ENCODE assay signal across 12 mouse cellular contexts in genomic region chr5:101713064-101713613, GRCm38 (mm10). TPM values are rescaled to one million over a fixed set of nuclear protein-coding genes. Genes with fewer than 3 reads are reported as not detected.
DNase-seq lines count a peak whose midpoint lies in the region; ATAC-seq and TF ChIP-seq lines count a peak whose summit lies in the region.
"Had no signal": no experiment of that assay in that cellular context is flagged by ENCODE, and none has a peak within 500 bp of the region (broad histone marks: within the 10 kb centered on the region; RNA-seq: fewer than 3 reads in every experiment).

No protein-coding gene starts in this region.

- 75% methylated on average over 6 of the region's 6 CpGs for WGBS in heart, adult 2 months
- WGBS in midbrain, postnatal 0 days: 74% methylated on average over 6 of the region's 6 CpGs
- WGBS in midbrain, embryonic 16.5 days: 75% methylated on average over 6 of the region's 6 CpGs
- WGBS in small intestine, adult 2 months: 74% methylated on average over 6 of the region's 6 CpGs

- intact Hi-C loops in heart, adult 2 months (cut with DNase I): no loop called here
- intact Hi-C loops in heart, postnatal 36 days (cut with DNase I): no loop called here
- intact Hi-C loops in gastrocnemius, postnatal 36 days (cut with DNase I): no loop called here

- no peaks in the 10 kb centered on the region for H3K79me2 ChIP-seq in heart, adult 2 months (replicated peaks; ENCODE audit: control insufficient read depth, insufficient read depth, low read length)

- no peak for TF ChIP-seq POLR2A in heart, adult 2 months (IDR thresholded peaks at IDR 0.05; ENCODE audit: insufficient read depth, low read depth, low read length)
- TF ChIP-seq POLR2A in embryonic fibroblast, embryonic 13.5 days (IDR thresholded peaks at IDR 0.05; ENCODE audit: low read depth, low read length): no peak
- no peak for TF ChIP-seq POLR2A in small intestine, adult 2 months (IDR thresholded peaks at IDR 0.05; ENCODE audit: low read depth, low read length)

- ATAC-seq in midbrain, postnatal 0 days (ENCODE audit: low FRiP score): no peak
- ATAC-seq in midbrain, embryonic 16.5 days: no peak

- no peak for TF ChIP-seq EP300 in heart, adult 2 months (IDR thresholded peaks at IDR 0.05; ENCODE audit: insufficient read depth, low read depth, low read length)

- H3K27me3 ChIP-seq in heart, adult 2 months (ENCODE audit: control insufficient read depth, insufficient read depth, low read length): no peaks in the 10 kb centered on the region
- H3K27me3 ChIP-seq in midbrain, postnatal 0 days (ENCODE audit: insufficient read depth, low read length): no peaks in the 10 kb centered on the region
- no peaks in the 10 kb centered on the region for H3K27me3 ChIP-seq in midbrain, embryonic 16.5 days (ENCODE audit: control insufficient read depth, insufficient read depth, low read depth, low read length)
- H3K27me3 ChIP-seq in small intestine, adult 2 months (ENCODE audit: control insufficient read depth, insufficient read depth, low read length): no peaks in the 10 kb centered on the region

- peak; percentile 34 for TF ChIP-seq CTCF in heart, adult 2 months (IDR thresholded peaks at IDR 0.05)
- TF ChIP-seq CTCF in midbrain, postnatal 0 days (IDR thresholded peaks at IDR 0.05): peak; percentile 54
- peak; percentile 20; the same call in 1 of the 2 replicates for TF ChIP-seq CTCF in embryonic fibroblast, embryonic 13.5 days (IDR thresholded peaks at IDR 0.05; ENCODE audit: borderline replicate concordance, insufficient read depth, low read length)
- peak; percentile 53; the same call in 1 of the 2 replicates for TF ChIP-seq CTCF in small intestine, adult 2 months (IDR thresholded peaks at IDR 0.05; ENCODE audit: extremely low read depth, insufficient read length, insufficient replicate concordance, low read depth, low read length)

- DNase-seq in heart, adult 2 months: no peak
- no peak for DNase-seq in heart, postnatal 36 days
- no peak for DNase-seq in midbrain, postnatal 0 days (ENCODE audit: low spot score)
- DNase-seq in natural killer cell, adult 2 months (ENCODE audit: low spot score in 2 of 2): no peak
- no peak for DNase-seq in gastrocnemius, postnatal 36 days
- DNase-seq: cerebellum, adult 11-12 months; left cerebral cortex, postnatal 4 days had no signal

- H3K4me3 ChIP-seq in heart, adult 2 months: no peak overlapping the region
- H3K4me3 ChIP-seq in midbrain, postnatal 0 days (ENCODE audit: low read depth, low read length): no peak overlapping the region
- H3K4me3 ChIP-seq in midbrain, embryonic 16.5 days (ENCODE audit: low read depth, low read length): no peak overlapping the region
- H3K4me3 ChIP-seq in embryonic fibroblast, embryonic 13.5 days (ENCODE audit: insufficient read depth, low read length): no peak overlapping the region
- no peak overlapping the region for H3K4me3 ChIP-seq in small intestine, adult 2 months (ENCODE audit: low read depth, low read length)

- H3K9me3 ChIP-seq in midbrain, postnatal 0 days (ENCODE audit: low read length): no peaks in the 10 kb centered on the region
- no peaks in the 10 kb centered on the region for H3K9me3 ChIP-seq in midbrain, embryonic 16.5 days (replicated peaks; ENCODE audit: control insufficient read depth, low read length, poor library complexity, severe bottlenecking)

- no peak overlapping the region for H3K4me2 ChIP-seq in midbrain, postnatal 0 days (ENCODE audit: low read depth, low read length, poor library complexity, severe bottlenecking)
- no peak overlapping the region for H3K4me2 ChIP-seq in midbrain, embryonic 16.5 days (ENCODE audit: low read length)

- H3K27ac ChIP-seq in heart, adult 2 months: no peak overlapping the region
- H3K27ac ChIP-seq in midbrain, postnatal 0 days (ENCODE audit: low read depth, low read length): no peak overlapping the region
- H3K27ac ChIP-seq in midbrain, embryonic 16.5 days (ENCODE audit: low read length): no peak overlapping the region
- no peak overlapping the region for H3K27ac ChIP-seq in embryonic fibroblast, embryonic 13.5 days (ENCODE audit: insufficient read depth, low read length)
- H3K27ac ChIP-seq in small intestine, adult 2 months (ENCODE audit: insufficient read depth, low read depth, low read length): no peak overlapping the region

- H3K9ac ChIP-seq in heart, adult 2 months (ENCODE audit: low read depth, low read length): no peak overlapping the region
- H3K9ac ChIP-seq in midbrain, postnatal 0 days (replicated peaks; ENCODE audit: low read length, poor library complexity, severe bottlenecking): no peak overlapping the region
- H3K9ac ChIP-seq in midbrain, embryonic 16.5 days (ENCODE audit: low read depth, low read length): no peak overlapping the region

- H3K4me1 ChIP-seq in heart, adult 2 months (ENCODE audit: control insufficient read depth, insufficient read depth, low read length): no peaks in the 10 kb centered on the region
- no peaks in the 10 kb centered on the region for H3K4me1 ChIP-seq in midbrain, postnatal 0 days (ENCODE audit: insufficient read depth, low read length)
- no peaks in the 10 kb centered on the region for H3K4me1 ChIP-seq in midbrain, embryonic 16.5 days (ENCODE audit: control insufficient read depth, insufficient read depth, low read length)
- no peaks in the 10 kb centered on the region for H3K4me1 ChIP-seq in embryonic fibroblast, embryonic 13.5 days (ENCODE audit: control insufficient read depth, insufficient read depth, low read length)
- no peaks in the 10 kb centered on the region for H3K4me1 ChIP-seq in small intestine, adult 2 months (ENCODE audit: control insufficient read depth, insufficient read depth, insufficient read length, low read length)

- H3K36me3 ChIP-seq in heart, adult 2 months (ENCODE audit: control insufficient read depth, insufficient read depth, low read length): no peaks in the 10 kb centered on the region
- no peaks in the 10 kb centered on the region for H3K36me3 ChIP-seq in midbrain, postnatal 0 days (ENCODE audit: insufficient read depth, low read length)
- no peaks in the 10 kb centered on the region for H3K36me3 ChIP-seq in midbrain, embryonic 16.5 days (ENCODE audit: control insufficient read depth, insufficient read depth, low read length)
- H3K36me3 ChIP-seq in small intestine, adult 2 months (ENCODE audit: control insufficient read depth, insufficient read depth, low read length): no peaks in the 10 kb centered on the region

RNA-seq across cellular contexts. Expression of gene Nkx6-1, which starts 48.3 kb away (rescaled TPM):
- under 1 TPM in 1 of 2 experiments, not detected in 1; 0.09 TPM for total RNA-seq in heart, adult 2 months (2021)
- 0.08 TPM in 1 of 2 replicates, not detected in the other for polyA plus RNA-seq in heart, adult 2 months (2012; rRNA removed)
- total RNA-seq in heart, postnatal 36 days (2021): under 1 TPM in 1 of 2 experiments, not detected in 1; 0.11 TPM
- total RNA-seq in midbrain, postnatal 0 days (2014; rRNA removed): 1.3 and 1.4 TPM in 2 replicates
- 1.4 and 1.9 TPM in 2 replicates for polyA plus RNA-seq in midbrain, postnatal 0 days (2015; fragmentation: Nextera tagmentation; extraction: Ambion mirVana)
- polyA plus RNA-seq in midbrain, embryonic 16.5 days (2015; fragmentation: Nextera tagmentation; extraction: Ambion mirVana): 0.94 and 1.6 TPM in 2 replicates
- 0.47 and 1.1 TPM in 2 replicates for polyA plus RNA-seq in embryonic fibroblast, embryonic 13.5 days (2011; ENCODE audit: insufficient read length, low read depth, missing spikeins)
- polyA plus RNA-seq in small intestine, adult 2 months (2012; rRNA removed): 0.18 TPM in 1 of 2 replicates, not detected in the other
- total RNA-seq in gastrocnemius, postnatal 36 days (2021): not detected
- total RNA-seq: megakaryocyte, adult 5-6 weeks had no signal
- polyA plus RNA-seq: large intestine, adult 2 months had no signal

RNA-seq across cellular contexts. Expression of gene Cds1, which starts 51.8 kb away (rescaled TPM):
- 10 to 100 TPM; 17.3 to 20.9 TPM for total RNA-seq in heart, adult 2 months (2021)
- 3.2 and 4.2 TPM in 2 replicates for polyA plus RNA-seq in heart, adult 2 months (2012; rRNA removed)
- total RNA-seq in heart, postnatal 36 days (2021): 10 to 100 TPM; 11.7 to 17.7 TPM
- 16.2 and 16.9 TPM in 2 replicates for total RNA-seq in midbrain, postnatal 0 days (2014; rRNA removed)
- 8.7 and 9.2 TPM in 2 replicates for polyA plus RNA-seq in midbrain, postnatal 0 days (2015; fragmentation: Nextera tagmentation; extraction: Ambion mirVana)
- polyA plus RNA-seq in midbrain, embryonic 16.5 days (2015; fragmentation: Nextera tagmentation; extraction: Ambion mirVana): 8.0 and 9.2 TPM in 2 replicates
- 1.4 and 3.1 TPM in 2 replicates for polyA plus RNA-seq in embryonic fibroblast, embryonic 13.5 days (2011; ENCODE audit: insufficient read length, low read depth, missing spikeins)
- 39.8 and 112 TPM in 2 replicates for polyA plus RNA-seq in small intestine, adult 2 months (2012; rRNA removed)
- 1 to 10 TPM; 1.9 to 3.3 TPM for total RNA-seq in gastrocnemius, postnatal 36 days (2021)
